Comparison of ENCODE assay signal across 17 mouse cellular contexts in genomic region chr1:190664767-190665489, GRCm38 (mm10).
A peak's percentile ranks its signal among the peaks of the same experiment; 100 is the strongest.
DNase-seq lines count a peak whose midpoint lies in the region; ATAC-seq and TF ChIP-seq lines count a peak whose summit lies in the region.
"Had no signal": no experiment of that assay in that cellular context is flagged by ENCODE, and none has a peak within 500 bp of the region (broad histone marks: within the 10 kb centered on the region; RNA-seq: fewer than 3 reads in every experiment).

No protein-coding gene starts in this region.

- no peak overlapping the region for H3K9ac ChIP-seq in intestine, postnatal 0 days (ENCODE audit: low read depth, low read length)
- H3K9ac ChIP-seq: embryonic facial prominence, embryonic 15.5 days; forebrain, embryonic 15.5 days; midbrain, embryonic 12.5 days had no signal

- H3K4me2 ChIP-seq in intestine, postnatal 0 days (replicated peaks; ENCODE audit: low read depth), result no peak overlapping the region
- H3K4me2 ChIP-seq: embryonic facial prominence, embryonic 15.5 days; forebrain, embryonic 15.5 days; midbrain, embryonic 12.5 days had no signal

- no peak overlapping the region for H3K4me3 ChIP-seq in intestine, postnatal 0 days (ENCODE audit: low read depth, low read length)
- H3K4me3 ChIP-seq: embryonic facial prominence, embryonic 15.5 days; forebrain, embryonic 15.5 days; layer of hippocampus, adult 2 months; left cerebral cortex, adult 2 months; midbrain, embryonic 12.5 days had no signal

- no peak for TF ChIP-seq CTCF in intestine, postnatal 0 days (IDR thresholded peaks at IDR 0.05; ENCODE audit: low read depth)

- intact Hi-C loops in heart, postnatal 14 days (cut with DNase I), result no loop called here

- no peaks in the 10 kb centered on the region for H3K36me3 ChIP-seq in intestine, postnatal 0 days (ENCODE audit: control insufficient read depth, insufficient read depth)
- H3K36me3 ChIP-seq: embryonic facial prominence, embryonic 15.5 days; forebrain, embryonic 15.5 days; midbrain, embryonic 12.5 days had no signal

- peak; percentile 89 for DNase-seq in heart, adult 11 months
- DNase-seq in heart, postnatal 14 days, result no peak
- peak; percentile 53 for DNase-seq in retina, postnatal 1 day
- no peak for DNase-seq in retina, embryonic 14.5 days (ENCODE audit: low spot score)
- peak; percentile 48 to 71 for DNase-seq in kidney, postnatal 25 days
- DNase-seq in neural tube, embryonic 10.5 days (ENCODE audit: extremely low spot score, low spot score), result no peak
- DNase-seq: B cell, adult 2 months; cerebellum, adult 18-20 months; lung, adult 18-20 months; thymus, postnatal 14 days had no signal

- WGBS in intestine, postnatal 0 days, result 75% methylated on average over 21 of the region's 21 CpGs

- H3K4me1 ChIP-seq in intestine, postnatal 0 days (replicated peaks; ENCODE audit: control insufficient read depth, insufficient read depth, low read length), result no peaks in the 10 kb centered on the region

- ATAC-seq in intestine, postnatal 0 days, result peak; percentile 56
- ATAC-seq: forebrain, embryonic 15.5 days; hindbrain, embryonic 16.5 days had no signal

- H3K27ac ChIP-seq in intestine, postnatal 0 days (ENCODE audit: low read depth, low read length), result no peak overlapping the region
- H3K27ac ChIP-seq: embryonic facial prominence, embryonic 15.5 days; forebrain, embryonic 15.5 days; layer of hippocampus, adult 2 months; left cerebral cortex, adult 2 months; midbrain, embryonic 12.5 days had no signal

- no peaks in the 10 kb centered on the region for H3K9me3 ChIP-seq in intestine, postnatal 0 days (ENCODE audit: control insufficient read depth)
- H3K9me3 ChIP-seq: embryonic facial prominence, embryonic 15.5 days; forebrain, embryonic 15.5 days; midbrain, embryonic 12.5 days had no signal

- no peaks in the 10 kb centered on the region for H3K27me3 ChIP-seq in intestine, postnatal 0 days (replicated peaks; ENCODE audit: control insufficient read depth, insufficient read depth, low read length)
- H3K27me3 ChIP-seq: embryonic facial prominence, embryonic 15.5 days; forebrain, embryonic 15.5 days had no signal

Comparison
In these comparisons a context has a peak if more than half of its experiments do, and no peak if none do; other contexts are left out.
1. DNase-seq: peak in heart, adult 11 months (single experiment), retina, postnatal 1 day (single experiment) and kidney, postnatal 25 days (2 of 2); none in heart, postnatal 14 days (0 of 2), retina, embryonic 14.5 days (single experiment) and neural tube, embryonic 10.5 days (single experiment).